Mouse (Mus musculus): Measurements from ENCODE around the gene Ipo13.

- TF ChIP-seq POLR2A (IDR thresholded peaks at IDR 0.05; ENCODE audit: low read depth, low read length) (no peak), CTCF (conservative IDR thresholded peaks at IDR 0.05; ENCODE audit: insufficient read depth, insufficient read length, low read depth, low read length) (no peak)
These were observed 6.6 kb upstream of the Ipo13 start for GRCm38 (mm10) chr4:117921358-117921757.
